Mouse (Mus musculus): Measurements from ENCODE around the gene Rnd2. TPM values are rescaled to one million over a fixed set of nuclear protein-coding genes. Genes with fewer than 3 reads are reported as not detected.

Rnd2 gene
- total and polyA plus RNA-seq, 2 experiments from 2014 or later, result 5.1 to 6.1 TPM

DNA sequence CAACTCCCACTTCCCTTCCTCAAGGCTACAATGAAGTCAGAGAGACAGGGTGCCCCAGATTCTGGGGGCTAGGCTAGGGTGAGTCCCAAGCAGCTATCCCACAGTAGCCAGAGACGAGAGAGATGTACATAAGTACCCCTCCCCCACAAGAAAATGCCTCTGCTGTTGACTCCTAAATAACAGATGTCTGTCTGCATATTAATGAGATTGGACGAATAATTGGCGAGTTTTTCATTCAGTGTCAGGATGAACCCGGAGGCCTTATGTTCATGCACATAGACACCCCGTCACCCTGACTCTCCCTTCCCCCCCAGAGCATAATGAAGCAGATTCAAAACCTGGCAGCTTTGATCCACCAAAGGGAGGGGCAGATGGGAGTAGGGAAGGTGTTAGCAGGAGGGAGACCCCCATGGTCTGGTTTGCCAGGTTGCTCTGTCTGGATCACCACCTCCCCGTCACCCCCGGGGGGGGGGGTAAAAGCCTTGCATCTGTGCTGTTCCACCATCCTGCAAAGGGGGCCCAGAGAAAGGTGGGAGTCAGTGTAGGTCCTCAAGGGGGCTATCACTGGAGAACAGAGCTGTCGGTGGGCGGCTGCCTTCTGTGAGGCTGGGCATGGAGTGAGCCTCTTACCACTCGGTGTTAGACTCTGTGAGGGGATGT is 12.9 kb downstream of the Rnd2 start:
- no peak overlapping the region for H3K4me2 ChIP-seq (ENCODE audit: low read depth, low read length)
- TF ChIP-seq CTCF (IDR thresholded peaks at IDR 0.05; ENCODE audit: low read depth) (no peak), EP300 (IDR thresholded peaks at IDR 0.05; ENCODE audit: low read depth) (no peak)
- H3K4me3 ChIP-seq (ENCODE audit: low read depth, low read length), result no peak overlapping the region
- H3K4me1 ChIP-seq (ENCODE audit: control insufficient read depth, insufficient read depth), result peaks cover 5% of the 10 kb centered on the region; the same call in 1 of the 2 replicates
- no peak for DNase-seq (ENCODE audit: low spot score)
- 74% methylated on average over 10 of the region's 10 CpGs for WGBS
- H3K27me3 ChIP-seq (ENCODE audit: control insufficient read depth, insufficient read depth, low read length), result no peaks in the 10 kb centered on the region
- no peaks in the 10 kb centered on the region for H3K36me3 ChIP-seq (replicated peaks; ENCODE audit: control insufficient read depth, insufficient read depth, low read length)
- ATAC-seq (ENCODE audit: insufficient read depth, low read depth), result no peak
- no peak overlapping the region for H3K9ac ChIP-seq (replicated peaks; ENCODE audit: low read depth, low read length)
- H3K27ac ChIP-seq (ENCODE audit: low read depth), result no peak overlapping the region
- no peaks in the 10 kb centered on the region for H3K9me3 ChIP-seq (replicated peaks; ENCODE audit: control insufficient read depth, low read length)

DNA sequence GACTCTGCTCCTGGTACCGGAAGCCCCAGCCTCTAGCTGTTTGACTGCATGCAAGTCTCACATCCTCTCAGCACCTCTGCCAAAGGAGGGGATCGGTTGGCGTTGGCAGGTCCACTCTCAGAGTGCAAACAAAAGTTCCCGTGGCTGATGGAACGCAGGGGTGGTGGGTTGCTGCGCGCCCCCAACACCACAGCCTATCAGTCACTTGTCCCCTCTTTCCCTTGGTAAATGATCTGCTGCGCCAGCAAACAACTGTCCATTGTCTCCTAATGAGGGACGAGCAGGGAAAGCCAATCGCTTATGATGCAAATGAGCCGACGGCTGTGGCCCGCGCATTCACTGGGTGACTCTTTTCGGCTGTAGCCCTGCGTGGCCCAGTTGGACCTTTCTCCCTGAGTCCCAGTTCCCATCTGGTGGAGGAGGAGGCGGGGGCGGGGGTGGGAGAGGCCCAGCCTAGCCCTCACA is 14.4 kb downstream of the Rnd2 start:
- H3K27me3 ChIP-seq (ENCODE audit: control insufficient read depth, insufficient read depth, low read length), result no peaks in the 10 kb centered on the region
- 0 out of 2 replicates have a peak overlapping the region, but pooled peaks have one; percentile 18 for H3K4me3 ChIP-seq (ENCODE audit: low read depth, low read length)
- no peak overlapping the region for H3K9ac ChIP-seq (replicated peaks; ENCODE audit: low read depth, low read length)
- no peak for DNase-seq (ENCODE audit: low spot score)
- no peaks in the 10 kb centered on the region for H3K9me3 ChIP-seq (replicated peaks; ENCODE audit: control insufficient read depth, low read length)
- no peak for TF ChIP-seq CTCF (IDR thresholded peaks at IDR 0.05; ENCODE audit: low read depth)
- no peaks in the 10 kb centered on the region for H3K36me3 ChIP-seq (replicated peaks; ENCODE audit: control insufficient read depth, insufficient read depth, low read length)
- no peak for ATAC-seq (ENCODE audit: insufficient read depth, low read depth)
- H3K4me1 ChIP-seq (ENCODE audit: control insufficient read depth, insufficient read depth), result peaks cover 5% of the 10 kb centered on the region; the same call in 1 of the 2 replicates
- 14% methylated on average over 18 of the region's 18 CpGs for WGBS
- peak overlapping the region; percentile 46; the same call in 1 of the 2 replicates for H3K4me2 ChIP-seq (ENCODE audit: low read depth, low read length)
- no peak overlapping the region for H3K27ac ChIP-seq (ENCODE audit: low read depth)

DNA sequence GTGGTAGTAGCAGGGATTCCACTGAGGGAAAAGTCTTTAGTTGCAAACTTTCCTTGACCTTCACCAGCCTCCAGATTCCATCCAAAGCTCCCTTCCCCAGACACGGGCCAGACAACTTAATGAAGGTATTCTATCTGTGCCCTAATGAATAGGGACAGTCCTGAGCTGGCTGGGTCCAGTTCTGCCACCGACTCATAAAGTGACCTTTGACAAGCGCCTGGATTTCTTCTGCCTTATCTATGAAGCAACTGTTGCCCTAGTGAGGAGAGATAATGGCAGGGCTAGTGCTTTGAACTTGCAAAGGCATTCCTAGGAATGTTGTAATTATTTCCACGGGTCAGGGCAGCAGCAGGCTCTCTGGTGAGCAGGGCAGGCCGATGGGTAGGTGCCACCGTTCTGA is 16.1 kb downstream of the Rnd2 start:
- TF ChIP-seq CTCF (IDR thresholded peaks at IDR 0.05; ENCODE audit: low read depth) (no peak), EP300 (IDR thresholded peaks at IDR 0.05; ENCODE audit: low read depth) (no peak)

DNA sequence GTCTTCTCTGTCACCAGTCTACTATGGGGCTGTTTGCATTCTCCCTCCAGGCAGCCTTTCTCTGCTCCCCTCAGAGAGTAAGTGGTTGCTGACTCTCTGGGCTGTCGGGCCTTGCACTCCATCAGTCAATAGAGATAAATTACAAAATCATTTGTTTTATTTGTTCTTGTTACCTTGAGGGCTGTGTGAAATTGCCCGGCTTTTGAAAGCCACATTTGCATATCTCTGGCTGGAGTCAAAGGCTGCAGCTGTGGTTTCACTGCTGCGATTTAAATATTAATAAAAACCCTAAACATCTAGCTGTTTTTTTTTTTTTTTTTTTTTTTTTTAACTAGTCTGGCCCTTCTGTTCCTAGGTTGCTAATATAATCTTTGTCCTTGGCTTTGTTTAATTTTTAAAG is 19.0 kb downstream of the Rnd2 start:
- H3K27me3 ChIP-seq (ENCODE audit: control insufficient read depth, insufficient read depth, low read length), result no peaks in the 10 kb centered on the region
- TF ChIP-seq CTCF (IDR thresholded peaks at IDR 0.05; ENCODE audit: low read depth) (no peak), EP300 (IDR thresholded peaks at IDR 0.05; ENCODE audit: low read depth) (no peak)
- H3K36me3 ChIP-seq (replicated peaks; ENCODE audit: control insufficient read depth, insufficient read depth, low read length), result peaks cover 2% of the 10 kb centered on the region; the same call in 1 of the 2 replicates
- no peak for ATAC-seq (ENCODE audit: insufficient read depth, low read depth)
- H3K9ac ChIP-seq (replicated peaks; ENCODE audit: low read depth, low read length), result no peak overlapping the region
- no peak overlapping the region for H3K4me3 ChIP-seq (ENCODE audit: low read depth, low read length)
- H3K4me2 ChIP-seq (ENCODE audit: low read depth, low read length), result no peak overlapping the region
- 55% methylated on average over 3 of the region's 3 CpGs for WGBS
- no peak overlapping the region for H3K27ac ChIP-seq (ENCODE audit: low read depth)
- no peak for DNase-seq (ENCODE audit: low spot score)
- no peaks in the 10 kb centered on the region for H3K9me3 ChIP-seq (replicated peaks; ENCODE audit: control insufficient read depth, low read length)
- H3K4me1 ChIP-seq (ENCODE audit: control insufficient read depth, insufficient read depth), result peaks cover 5% of the 10 kb centered on the region; the same call in 1 of the 2 replicates

More for the DNA sequence above, 16.1 kb downstream of the Rnd2 start:
- peaks cover 5% of the 10 kb centered on the region; the same call in 1 of the 2 replicates for H3K4me1 ChIP-seq (ENCODE audit: control insufficient read depth, insufficient read depth)
- no peak overlapping the region for H3K4me2 ChIP-seq (ENCODE audit: low read depth, low read length)
- H3K36me3 ChIP-seq (replicated peaks; ENCODE audit: control insufficient read depth, insufficient read depth, low read length), result no peaks in the 10 kb centered on the region
- no peak overlapping the region for H3K9ac ChIP-seq (replicated peaks; ENCODE audit: low read depth, low read length)
- H3K27me3 ChIP-seq (ENCODE audit: control insufficient read depth, insufficient read depth, low read length), result no peaks in the 10 kb centered on the region
- DNase-seq (ENCODE audit: low spot score) (peak; percentile 23), ATAC-seq (ENCODE audit: insufficient read depth, low read depth) (peak; percentile 73)
- whole genome bisulfite sequencing, result 10% methylated on average over 6 of the region's 6 CpGs
- H3K27ac ChIP-seq (ENCODE audit: low read depth), result 0 out of 2 replicates have a peak overlapping the region, but pooled peaks have one; percentile 4
- H3K9me3 ChIP-seq (replicated peaks; ENCODE audit: control insufficient read depth, low read length), result no peaks in the 10 kb centered on the region
- no peak overlapping the region for H3K4me3 ChIP-seq (ENCODE audit: low read depth, low read length)

DNA sequence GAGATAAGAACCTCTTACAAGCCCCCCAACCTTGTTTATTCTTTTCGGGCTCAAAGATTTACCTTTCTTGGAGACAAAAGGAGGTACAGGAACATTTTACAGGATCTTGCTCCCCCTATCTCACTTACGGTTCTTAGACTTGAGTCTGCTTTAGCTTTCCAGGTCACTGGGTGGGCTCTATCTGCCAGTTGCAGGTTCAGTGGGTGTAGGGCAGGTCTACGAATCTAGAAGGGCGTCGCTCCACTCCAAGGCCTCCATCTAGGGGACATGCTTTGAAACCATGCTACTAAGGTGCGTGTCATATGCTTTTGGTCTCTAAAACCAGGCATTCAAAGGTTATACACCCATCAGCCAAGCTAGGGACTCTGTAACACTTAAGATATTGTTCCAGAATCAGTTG is 19.4 kb downstream of the Rnd2 start:
- DNase-seq (ENCODE audit: low spot score) (no peak), ATAC-seq (ENCODE audit: insufficient read depth, low read depth) (no peak)
- no peaks in the 10 kb centered on the region for H3K27me3 ChIP-seq (ENCODE audit: control insufficient read depth, insufficient read depth, low read length)
- no peak overlapping the region for H3K27ac ChIP-seq (ENCODE audit: low read depth)
- no peaks in the 10 kb centered on the region for H3K9me3 ChIP-seq (replicated peaks; ENCODE audit: control insufficient read depth, low read length)
- 85% methylated on average over 6 of the region's 6 CpGs for WGBS
- no peak overlapping the region for H3K9ac ChIP-seq (replicated peaks; ENCODE audit: low read depth, low read length)
- no peak for TF ChIP-seq CTCF (IDR thresholded peaks at IDR 0.05; ENCODE audit: low read depth)
- TF ChIP-seq EP300 (IDR thresholded peaks at IDR 0.05; ENCODE audit: low read depth), result no peak
- H3K4me3 ChIP-seq (ENCODE audit: low read depth, low read length), result no peak overlapping the region
- H3K4me1 ChIP-seq (ENCODE audit: control insufficient read depth, insufficient read depth), result peaks cover 5% of the 10 kb centered on the region; the same call in 1 of the 2 replicates
- H3K4me2 ChIP-seq (ENCODE audit: low read depth, low read length), result no peak overlapping the region
- peaks cover 5% of the 10 kb centered on the region; the same call in 1 of the 2 replicates for H3K36me3 ChIP-seq (replicated peaks; ENCODE audit: control insufficient read depth, insufficient read depth, low read length)
